Mouse (Mus musculus) heart, embryonic 11.5 days (tissue): ENCODE measurements at regions not wholly inside any gene's neighbourhood (a gene's known extent, or its start where the extent isn't known, plus 50 kb on each side); places are given as distances from the start of the nearest gene placed in this dataset.

Source experiments
- ATAC-seq: fragments of 200-750 bp; cut with Nextera tagmentation; replicated peaks from 2 replicates; pipeline ENCODE4 v1.8.0; 2017; ENCODE audit warnings: moderate library complexity; ENCODE audit not compliant: insufficient number of reproducible peaks, low FRiP score, low TSS enrichment
- H3K27ac ChIP-seq: fragments of 300-500 bp; sonication (generic); 2 replicates; pipeline ENCODE4 v1.5.1; 2014; ENCODE audit warnings: mild to moderate bottlenecking, low read depth, low read length
- H3K27me3 ChIP-seq: fragments of 300-500 bp; sonication (generic); 2 replicates; pipeline ENCODE4 v1.6.1; 2014; ENCODE audit warnings: mild to moderate bottlenecking, low read length, mixed read lengths; ENCODE audit not compliant: control insufficient read depth, insufficient read depth
- H3K36me3 ChIP-seq: fragments of 300-500 bp; sonication (generic); 2 replicates; pipeline ENCODE4 v1.6.1; 2014; ENCODE audit warnings: mild to moderate bottlenecking, low read length, moderate library complexity, mixed read lengths; ENCODE audit not compliant: control insufficient read depth, insufficient read depth
- H3K4me1 ChIP-seq: fragments of 300-500 bp; sonication (generic); 2 replicates; pipeline ENCODE4 v1.6.1; 2014; ENCODE audit warnings: low read length; ENCODE audit not compliant: control insufficient read depth, insufficient read depth
- H3K4me2 ChIP-seq: fragments of 300-500 bp; sonication (generic); 2 replicates; pipeline ENCODE4 v1.6.1; 2014; ENCODE audit warnings: mild to moderate bottlenecking, moderate library complexity
- H3K4me3 ChIP-seq: fragments of 300-500 bp; sonication (generic); 2 replicates; pipeline ENCODE4 v1.5.1; 2014; ENCODE audit warnings: low read depth, low read length
- H3K9ac ChIP-seq: fragments of 300-500 bp; sonication (generic); 2 replicates; pipeline ENCODE4 v1.6.1; 2014; ENCODE audit warnings: mild to moderate bottlenecking, low read depth, low read length, moderate library complexity
- H3K9me3 ChIP-seq: fragments of 300-500 bp; sonication (generic); replicated peaks from 2 replicates; pipeline ENCODE4 v1.6.1; 2016; ENCODE audit warnings: low read length; ENCODE audit not compliant: control insufficient read depth
- WGBS: fragments of 180-500 bp; shearing (Covaris S2); extraction: QIAGEN DNeasy Blood & Tissue Kit; methylation state at CpG from one replicate; pipeline ENCODE4 v1.1.7; 2014; ENCODE audit not compliant: insufficient replicate concordance; 5-methylcytosine and 5-hydroxymethylcytosine counted together

DNA sequence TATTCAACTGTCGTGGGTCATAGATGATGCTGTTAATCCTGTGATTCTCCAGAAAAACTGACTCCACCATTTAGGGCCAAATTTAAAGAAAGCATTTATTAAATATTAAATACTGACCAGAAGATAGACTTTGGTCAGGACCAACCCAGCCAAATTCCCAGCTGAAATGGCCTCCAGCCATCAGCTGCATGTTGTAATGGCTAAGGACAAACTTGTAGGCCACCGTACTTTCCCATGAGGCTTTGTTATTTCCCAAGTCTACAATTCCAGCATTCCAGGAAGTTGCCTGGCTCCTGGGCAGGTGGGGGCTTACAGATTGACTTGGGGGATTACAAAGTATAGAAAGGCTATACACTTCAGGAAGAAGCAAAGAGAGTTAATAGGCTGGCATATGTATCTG is 272.5 kb upstream of the Fn1 start:
- H3K27me3 ChIP-seq = no peaks in the 10 kb centered on the region
- WGBS = 78% methylated on average over 2 of the region's 2 CpGs
- no peaks in the 10 kb centered on the region for H3K9me3 ChIP-seq
- H3K4me1 ChIP-seq = no peaks in the 10 kb centered on the region
- no peaks in the 10 kb centered on the region for H3K36me3 ChIP-seq
- no peak overlapping the region for H3K9ac ChIP-seq
- H3K27ac ChIP-seq = no peak overlapping the region
- H3K4me2 ChIP-seq = no peak overlapping the region
- no peak for ATAC-seq
- no peak overlapping the region for H3K4me3 ChIP-seq

DNA sequence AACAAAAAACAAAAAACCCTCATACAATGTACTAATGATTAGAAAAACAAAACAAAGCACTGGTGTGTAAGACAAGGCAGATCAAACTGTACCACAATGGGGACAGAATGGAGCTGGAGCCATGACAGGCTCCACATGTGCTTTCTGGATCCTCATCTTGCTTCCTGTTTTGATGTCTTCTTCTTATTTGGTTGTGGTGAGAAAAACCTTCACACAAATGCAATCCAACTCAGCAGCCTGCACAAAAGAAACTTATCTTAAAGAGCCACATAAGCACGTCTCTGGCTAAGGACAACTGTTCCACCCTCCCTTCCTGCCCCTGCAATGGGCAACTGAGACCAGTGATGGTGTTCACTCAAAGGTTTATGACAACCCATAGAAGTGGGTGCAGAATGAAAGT is 271.9 kb upstream of the Fn1 start:
- Histone ChIP-seq H3K9ac (no peak overlapping the region), H3K4me2 (no peak overlapping the region), H3K4me1 (no peaks in the 10 kb centered on the region), H3K4me3 (no peak overlapping the region), H3K27ac (no peak overlapping the region), H3K36me3 (no peaks in the 10 kb centered on the region), H3K27me3 (no peaks in the 10 kb centered on the region), H3K9me3 (no peaks in the 10 kb centered on the region)
- no peak for ATAC-seq
- 44% methylated on average over 1 of the region's 1 CpGs for WGBS

DNA sequence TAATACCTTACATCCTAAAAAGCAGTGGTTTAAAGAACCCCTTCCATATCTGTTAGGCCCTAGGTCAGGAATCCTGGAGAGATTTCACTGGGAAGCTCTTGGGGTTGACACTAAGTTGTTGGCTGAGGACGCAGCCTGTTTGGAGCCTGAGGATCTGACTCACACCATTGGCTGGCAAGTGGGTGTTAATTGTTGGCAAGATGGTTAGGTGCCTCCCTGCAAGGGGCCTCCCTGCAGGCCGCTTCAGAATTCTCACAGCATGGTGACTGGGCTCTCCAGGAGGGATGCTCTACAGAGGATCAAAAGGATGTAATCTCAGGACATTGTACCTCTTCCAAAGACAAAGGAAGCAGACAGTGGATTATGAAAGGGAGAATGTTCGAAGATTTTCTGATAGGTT is 270.7 kb upstream of the Fn1 start:
- 49% methylated on average over 3 of the region's 3 CpGs for whole genome bisulfite sequencing
- Histone ChIP-seq H3K4me2 (no peak overlapping the region), H3K36me3 (no peaks in the 10 kb centered on the region), H3K27me3 (no peaks in the 10 kb centered on the region), H3K4me3 (no peak overlapping the region), H3K27ac (no peak overlapping the region), H3K4me1 (no peaks in the 10 kb centered on the region), H3K9me3 (no peaks in the 10 kb centered on the region), H3K9ac (no peak overlapping the region)
- ATAC-seq = no peak

DNA sequence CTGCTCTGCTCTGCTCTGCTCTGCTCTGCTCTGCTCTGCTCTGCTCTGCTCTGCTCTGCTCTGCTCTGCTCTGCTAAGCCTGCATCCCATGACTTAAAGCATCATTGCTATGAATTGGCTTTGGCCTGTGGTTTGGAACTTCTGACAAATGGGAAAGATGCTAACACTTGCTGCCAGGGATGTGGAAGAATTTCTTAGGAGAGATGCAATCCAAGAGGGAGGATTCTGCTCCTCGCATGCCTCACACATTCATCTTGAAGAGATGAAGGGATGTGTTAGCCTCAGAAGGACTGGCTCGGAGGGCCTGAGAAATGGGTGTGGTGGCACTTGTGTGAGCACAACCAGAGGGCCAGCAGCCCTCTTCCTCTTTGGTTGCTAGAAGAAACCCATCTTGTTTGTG is 268.5 kb upstream of the Fn1 start:
- Histone ChIP-seq H3K27me3 (no peaks in the 10 kb centered on the region), H3K9ac (no peak overlapping the region), H3K36me3 (no peaks in the 10 kb centered on the region), H3K27ac (no peak overlapping the region), H3K4me3 (no peak overlapping the region), H3K4me2 (no peak overlapping the region), H3K9me3 (no peaks in the 10 kb centered on the region; the same call in 1 of the 2 replicates), H3K4me1 (no peaks in the 10 kb centered on the region)
- ATAC-seq = no peak
- WGBS = 81% methylated on average over 2 of the region's 2 CpGs

DNA sequence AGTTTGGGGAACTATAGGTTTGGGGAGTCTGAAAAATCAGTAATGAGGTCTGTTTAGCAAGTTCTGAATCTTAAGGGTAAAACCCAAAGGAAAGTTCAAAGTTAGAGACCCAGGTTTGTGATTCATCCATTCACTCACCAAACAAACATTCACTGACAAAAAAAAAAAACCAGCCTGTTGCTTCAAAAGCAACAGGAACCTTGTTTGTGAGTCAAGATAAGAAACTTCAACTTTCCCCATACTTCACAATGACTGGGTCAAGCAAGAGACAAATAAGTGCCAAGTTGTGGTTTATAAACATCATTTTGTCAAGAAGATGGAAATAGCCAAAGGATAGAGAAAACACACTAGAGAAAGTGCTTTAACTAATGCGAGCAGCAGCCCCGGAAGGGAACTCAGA is 266.9 kb upstream of the Fn1 start:
- 71% methylated on average over 2 of the region's 2 CpGs for WGBS
- Histone ChIP-seq H3K4me2 (no peak overlapping the region), H3K4me1 (no peaks in the 10 kb centered on the region), H3K36me3 (no peaks in the 10 kb centered on the region), H3K27me3 (no peaks in the 10 kb centered on the region), H3K27ac (no peak overlapping the region), H3K4me3 (no peak overlapping the region), H3K9ac (no peak overlapping the region), H3K9me3 (no peaks in the 10 kb centered on the region; the same call in 1 of the 2 replicates)
- ATAC-seq = no peak

DNA sequence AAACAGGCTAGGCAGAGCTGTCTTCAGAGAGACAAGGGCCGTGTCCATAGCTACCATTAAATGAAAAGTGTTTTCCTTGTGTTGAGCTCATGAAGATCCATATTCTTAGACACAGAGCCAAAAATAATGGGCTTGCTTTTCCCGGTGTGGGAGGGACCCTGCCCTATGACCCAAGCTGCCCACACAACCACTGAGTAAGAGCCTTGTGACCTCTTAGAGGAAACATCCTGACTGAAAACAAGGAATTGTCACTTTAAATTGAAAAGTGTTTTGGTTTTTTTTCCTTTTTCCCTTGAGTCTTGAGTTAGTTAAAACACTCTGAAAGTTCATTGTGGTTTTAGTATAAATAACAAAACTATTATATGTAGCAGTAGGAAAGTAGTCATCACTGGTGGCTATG is 264.0 kb upstream of the Fn1 start:
- H3K4me1 ChIP-seq = no peaks in the 10 kb centered on the region
- H3K9ac ChIP-seq = no peak overlapping the region
- H3K4me2 ChIP-seq = no peak overlapping the region
- H3K27ac ChIP-seq = no peak overlapping the region
- H3K9me3 ChIP-seq = no peaks in the 10 kb centered on the region; the same call in 1 of the 2 replicates
- H3K27me3 ChIP-seq = no peaks in the 10 kb centered on the region
- H3K36me3 ChIP-seq = no peaks in the 10 kb centered on the region
- H3K4me3 ChIP-seq = no peak overlapping the region
- 61% methylated on average over 2 of the region's 2 CpGs for WGBS
- no peak for ATAC-seq

DNA sequence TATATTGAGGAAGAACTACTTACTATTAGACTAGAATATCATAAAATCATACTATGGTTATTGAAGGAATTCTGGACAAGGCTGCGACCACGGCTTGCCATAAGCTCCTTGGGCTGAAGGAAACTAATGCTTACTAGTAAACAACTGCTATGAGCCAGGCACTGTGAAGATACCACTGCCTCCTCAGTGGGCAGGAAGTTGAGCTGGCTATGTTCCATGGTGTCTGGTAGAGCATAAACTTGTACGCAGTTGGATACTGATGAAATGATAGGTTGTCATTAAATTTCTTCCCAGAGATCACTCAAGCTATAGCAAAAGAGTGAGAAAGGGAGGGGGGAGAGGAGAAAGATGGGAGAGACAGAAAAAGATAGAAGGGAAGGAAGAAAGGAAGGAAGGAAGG is 261.4 kb upstream of the Fn1 start:
- no peak overlapping the region for H3K9ac ChIP-seq
- WGBS = 83% methylated on average over 3 of the region's 3 CpGs
- no peaks in the 10 kb centered on the region for H3K4me1 ChIP-seq
- no peaks in the 10 kb centered on the region for H3K36me3 ChIP-seq
- H3K27me3 ChIP-seq = no peaks in the 10 kb centered on the region
- ATAC-seq = no peak
- no peaks in the 10 kb centered on the region; the same call in 1 of the 2 replicates for H3K9me3 ChIP-seq
- no peak overlapping the region for H3K4me2 ChIP-seq
- H3K4me3 ChIP-seq = no peak overlapping the region
- no peak overlapping the region for H3K27ac ChIP-seq

DNA sequence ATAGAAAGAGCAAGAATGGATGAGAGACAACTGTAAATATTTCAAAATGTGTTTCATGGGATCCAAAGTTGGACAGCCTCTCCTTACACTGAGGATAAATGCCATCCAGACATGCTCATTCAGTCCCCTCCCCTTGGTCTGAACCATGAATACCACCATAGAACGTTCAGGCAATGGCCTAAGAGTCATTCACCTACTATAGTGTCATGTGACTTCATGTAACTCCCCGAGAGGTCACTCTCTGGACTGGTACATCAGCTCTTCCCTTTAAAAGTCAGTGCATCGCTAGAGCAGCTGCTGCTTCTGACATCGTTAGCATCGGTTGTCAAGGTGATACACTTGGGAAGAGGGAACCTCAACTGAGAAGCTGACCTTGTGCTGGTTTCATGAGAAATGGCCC is 260.2 kb upstream of the Fn1 start:
- no peak for ATAC-seq
- H3K27me3 ChIP-seq = no peaks in the 10 kb centered on the region
- H3K27ac ChIP-seq = no peak overlapping the region
- 70% methylated on average over 5 of the region's 5 CpGs for WGBS
- H3K4me2 ChIP-seq = no peak overlapping the region
- no peak overlapping the region for H3K4me3 ChIP-seq
- no peaks in the 10 kb centered on the region for H3K36me3 ChIP-seq
- no peaks in the 10 kb centered on the region for H3K9me3 ChIP-seq
- H3K4me1 ChIP-seq = no peaks in the 10 kb centered on the region
- H3K9ac ChIP-seq = no peak overlapping the region

DNA sequence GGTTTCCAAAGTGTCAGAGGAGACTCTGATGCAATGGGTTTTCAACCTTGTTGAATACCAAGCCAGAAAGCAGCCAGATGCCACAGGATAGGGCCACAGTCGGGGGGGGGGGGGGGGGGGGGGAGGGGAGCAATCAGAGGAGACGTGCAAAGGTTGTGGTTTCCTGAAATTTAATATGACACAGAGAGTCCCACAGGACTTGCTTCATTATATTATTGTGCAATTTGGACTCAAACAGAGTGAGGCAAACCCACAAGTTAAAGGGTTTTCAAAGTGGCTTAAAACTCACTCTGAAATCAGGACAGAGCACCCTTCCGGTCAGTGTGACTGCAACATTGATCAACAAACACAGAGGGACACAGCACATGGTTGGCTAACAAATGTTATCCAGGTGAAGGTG is 259.4 kb upstream of the Fn1 start:
- no peaks in the 10 kb centered on the region for H3K36me3 ChIP-seq
- H3K27ac ChIP-seq = no peak overlapping the region
- H3K9me3 ChIP-seq = no peaks in the 10 kb centered on the region
- 36% methylated on average over 3 of the region's 3 CpGs for WGBS
- H3K4me1 ChIP-seq = no peaks in the 10 kb centered on the region
- H3K9ac ChIP-seq = no peak overlapping the region
- no peak overlapping the region for H3K4me3 ChIP-seq
- ATAC-seq = no peak
- H3K27me3 ChIP-seq = no peaks in the 10 kb centered on the region
- H3K4me2 ChIP-seq = no peak overlapping the region
